Mouse (Mus musculus): Measurements from ENCODE around the gene Btbd9. TPM values are rescaled to one million over a fixed set of nuclear protein-coding genes. Genes with fewer than 3 reads are reported as not detected.

Btbd9 gene
- total and polyA plus RNA-seq, 3 experiments = 24.7 to 33.8 TPM; not detected in 1

DNA sequence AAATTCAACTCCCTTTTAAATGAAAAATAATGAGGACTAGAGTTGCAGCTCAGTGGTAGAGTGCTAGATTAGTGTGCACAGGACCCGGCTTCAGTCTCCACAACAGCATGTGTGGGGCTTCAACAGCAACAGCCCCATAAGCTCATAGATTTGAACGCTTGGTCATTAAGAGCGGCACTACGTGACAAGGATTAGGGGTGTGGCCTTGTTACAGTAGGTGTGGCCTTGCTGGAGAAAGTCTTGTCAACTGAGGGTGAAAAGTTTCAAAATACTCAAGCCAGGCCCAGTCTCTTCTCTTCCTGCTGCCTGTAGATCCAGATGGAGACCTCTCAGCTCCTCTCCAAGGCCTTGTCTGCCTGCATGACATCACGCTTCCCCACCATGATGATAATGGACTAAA lies 84.1 kb downstream of the Btbd9 start:
- H3K9me3 ChIP-seq (replicated peaks; ENCODE audit: insufficient read depth, low read length) = no peaks in the 10 kb centered on the region
- H3K27ac ChIP-seq (ENCODE audit: control insufficient read depth, low read depth, low read length) = no peak overlapping the region
- H3K27me3 ChIP-seq (ENCODE audit: control insufficient read depth in 1 of 2, insufficient read depth in 2 of 2, low read length in 2 of 2) = no peaks in the 10 kb centered on the region
- no peak overlapping the region for H3K4me3 ChIP-seq (ENCODE audit: control insufficient read depth in 1 of 2, insufficient read depth in 1 of 2, low read depth in 2 of 2, low read length in 2 of 2)
- H3K36me3 ChIP-seq (ENCODE audit: control insufficient read depth in 1 of 2, insufficient read depth in 2 of 2, low read length in 2 of 2) = peaks cover 2 to 5% of the 10 kb centered on the region in 2 experiments; a peak in 3 of 4 replicates
- H3K4me1 ChIP-seq (ENCODE audit: control insufficient read depth in 1 of 2, insufficient read depth in 2 of 2, low read length in 2 of 2) = 0 out of 4 replicates have a peak, but pooled peaks cover 0 to 4% of the 10 kb centered on the region in 2 experiments
- TF ChIP-seq MAFK (IDR thresholded peaks at IDR 0.05; ENCODE audit: borderline replicate concordance, low read depth, low read length) (no peak), KAT2A (conservative IDR thresholded peaks at IDR 0.05; ENCODE audit: low read depth, low read length) (no peak), MXI1 (IDR thresholded peaks at IDR 0.05; ENCODE audit: low read depth, low read length) (no peak), EP300 (IDR thresholded peaks at IDR 0.05; ENCODE audit: low read depth in 1 of 2, low read length in 2 of 2) (no peak), GATA1 (IDR thresholded peaks at IDR 0.05; ENCODE audit: low read depth, low read length) (no peak), USF1 (IDR thresholded peaks at IDR 0.05; ENCODE audit: low read depth, low read length) (no peak), MYB (IDR thresholded peaks at IDR 0.05; ENCODE audit: low read depth, low read length) (no peak), NRF1 (IDR thresholded peaks at IDR 0.05; ENCODE audit: insufficient read depth, low read depth, low read length, poor library complexity, severe bottlenecking) (no peak)
- no peaks in the 10 kb centered on the region for H3K79me2 ChIP-seq (ENCODE audit: control insufficient read depth, insufficient read depth, low read length, poor library complexity)
- no peak for DNase-seq (ENCODE audit: low read depth, low spot score)
- H3K9ac ChIP-seq (ENCODE audit: control insufficient read depth, low read depth, low read length, poor library complexity, severe bottlenecking) = no peak overlapping the region

DNA sequence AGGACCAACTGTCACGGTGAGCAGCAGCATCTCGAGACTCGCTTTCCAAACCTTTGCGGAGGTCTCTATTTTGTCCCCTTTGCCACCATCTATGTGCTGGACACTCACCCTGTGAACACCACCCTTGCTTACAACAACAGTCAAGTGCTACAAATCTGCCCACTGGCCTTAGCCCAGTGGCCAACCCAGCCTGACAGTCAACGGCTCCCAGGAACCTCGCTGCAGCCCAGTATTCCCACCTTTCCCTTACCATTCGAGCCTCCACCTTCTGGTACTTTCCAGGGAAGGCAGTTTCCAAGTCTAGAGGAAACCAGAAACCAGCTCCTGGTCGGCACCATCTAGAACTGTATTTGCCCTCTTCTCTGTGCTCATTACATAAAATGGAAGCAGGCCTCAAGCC lies 84.7 kb downstream of the Btbd9 start:
- Histone ChIP-seq H3K4me3 (ENCODE audit: control insufficient read depth in 1 of 2, insufficient read depth in 1 of 2, low read depth in 2 of 2, low read length in 2 of 2) (no peak overlapping the region), H3K9me3 (replicated peaks; ENCODE audit: insufficient read depth, low read length) (no peaks in the 10 kb centered on the region), H3K27ac (ENCODE audit: control insufficient read depth, low read depth, low read length) (no peak overlapping the region), H3K79me2 (ENCODE audit: control insufficient read depth, insufficient read depth, low read length, poor library complexity) (no peaks in the 10 kb centered on the region), H3K4me1 (ENCODE audit: control insufficient read depth in 1 of 2, insufficient read depth in 2 of 2, low read length in 2 of 2) (0 out of 4 replicates have a peak, but pooled peaks cover 0 to 4% of the 10 kb centered on the region in 2 experiments), H3K27me3 (ENCODE audit: control insufficient read depth in 1 of 2, insufficient read depth in 2 of 2, low read length in 2 of 2) (no peaks in the 10 kb centered on the region), H3K9ac (ENCODE audit: control insufficient read depth, low read depth, low read length, poor library complexity, severe bottlenecking) (no peak overlapping the region), H3K36me3 (ENCODE audit: control insufficient read depth in 1 of 2, insufficient read depth in 2 of 2, low read length in 2 of 2) (peaks cover 2 to 5% of the 10 kb centered on the region in 2 experiments; a peak in 3 of 4 replicates)
- no peak for DNase-seq (ENCODE audit: low read depth, low spot score)
- TF ChIP-seq SIN3A (IDR thresholded peaks at IDR 0.05; ENCODE audit: low read length) = no peak
- TF ChIP-seq POLR2AphosphoS5 (IDR thresholded peaks at IDR 0.05; ENCODE audit: borderline replicate concordance, low read depth, low read length) = no peak
- TF ChIP-seq ETS1 (IDR thresholded peaks at IDR 0.05; ENCODE audit: low read depth, low read length) = no peak
- no peak for TF ChIP-seq BHLHE40 (IDR thresholded peaks at IDR 0.05; ENCODE audit: borderline replicate concordance, low read depth, low read length)
- TF ChIP-seq ZC3H11A (IDR thresholded peaks at IDR 0.05; ENCODE audit: low read depth, low read length) = no peak
- TF ChIP-seq NELFE (IDR thresholded peaks at IDR 0.05; ENCODE audit: low read depth, low read length) = no peak

GRCm38 (mm10) chr17:30490601-30491000 lies 85.7 kb downstream of the Btbd9 start:
- TF ChIP-seq USF1 (IDR thresholded peaks at IDR 0.05; ENCODE audit: low read depth, low read length) (no peak), NELFE (IDR thresholded peaks at IDR 0.05; ENCODE audit: low read depth, low read length) (no peak), ELF1 (IDR thresholded peaks at IDR 0.05; ENCODE audit: low read depth, low read length) (no peak), CHD1 (IDR thresholded peaks at IDR 0.05; ENCODE audit: low read depth, low read length) (no peak), EP300 (IDR thresholded peaks at IDR 0.05; ENCODE audit: low read depth in 1 of 2, low read length in 2 of 2) (no peak)
- Histone ChIP-seq H3K4me3 (ENCODE audit: control insufficient read depth in 1 of 2, insufficient read depth in 1 of 2, low read depth in 2 of 2, low read length in 2 of 2) (no peak overlapping the region), H3K9ac (ENCODE audit: control insufficient read depth, low read depth, low read length, poor library complexity, severe bottlenecking) (no peak overlapping the region), H3K79me2 (ENCODE audit: control insufficient read depth, insufficient read depth, low read length, poor library complexity) (no peaks in the 10 kb centered on the region), H3K4me1 (ENCODE audit: control insufficient read depth in 1 of 2, insufficient read depth in 2 of 2, low read length in 2 of 2) (0 out of 4 replicates have a peak, but pooled peaks cover 0 to 4% of the 10 kb centered on the region in 2 experiments), H3K27me3 (ENCODE audit: control insufficient read depth in 1 of 2, insufficient read depth in 2 of 2, low read length in 2 of 2) (no peaks in the 10 kb centered on the region), H3K27ac (ENCODE audit: control insufficient read depth, low read depth, low read length) (no peak overlapping the region), H3K36me3 (ENCODE audit: control insufficient read depth in 1 of 2, insufficient read depth in 2 of 2, low read length in 2 of 2) (peaks cover 2 to 5% of the 10 kb centered on the region in 2 experiments; a peak in 3 of 4 replicates), H3K9me3 (replicated peaks; ENCODE audit: insufficient read depth, low read length) (no peaks in the 10 kb centered on the region)
- DNase-seq (ENCODE audit: low read depth, low spot score) = no peak

Data from MEL (cell line).